Mouse (Mus musculus): ENCODE measurements around the gene Wdr46. TPM values are rescaled to one million over a fixed set of nuclear protein-coding genes. Genes with fewer than 3 reads are reported as not detected.
"Not testable (repeated sequence)": the region's sequence is repeated elsewhere in the genome, so short reads cannot be mapped to it uniquely, and the experiment has no call there.

Wdr46 gene
- polyA plus RNA-seq, 1 experiment from 2014 or later = 19.2 TPM

DNA sequence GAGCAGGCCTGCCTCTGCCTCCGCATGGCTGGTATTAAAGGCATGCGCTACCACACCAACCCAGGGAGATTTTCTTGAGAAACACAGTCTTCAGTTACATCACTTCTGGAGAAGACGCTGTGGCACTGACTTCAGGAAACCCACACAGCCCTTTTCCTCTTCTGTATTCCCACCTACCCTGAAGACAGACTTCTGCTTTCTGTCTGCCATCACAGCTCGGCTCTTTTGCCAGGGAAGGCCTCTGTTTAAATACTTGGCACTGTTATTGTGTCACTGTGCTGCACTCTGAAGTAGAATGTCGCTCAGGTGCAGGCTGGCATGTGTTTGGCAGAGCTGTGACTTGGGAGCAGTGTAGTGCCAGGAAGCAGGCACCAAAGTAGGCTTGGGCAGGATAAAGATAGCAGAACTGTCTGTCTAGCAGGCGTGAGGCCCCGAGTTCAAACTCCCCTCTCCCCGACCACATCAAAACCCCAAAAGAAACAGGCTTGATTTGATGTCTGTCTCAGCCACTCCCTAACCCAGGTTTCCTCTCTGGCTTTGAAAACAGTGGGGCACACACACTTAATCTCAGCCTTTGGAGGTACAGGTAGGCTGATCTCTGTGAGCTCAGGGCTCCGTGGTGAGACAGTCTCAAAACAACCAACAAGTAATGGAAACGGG lies 7.1 kb downstream of the Wdr46 start:
- no peaks in the 10 kb centered on the region for H3K9me3 ChIP-seq (replicated peaks; ENCODE audit: control insufficient read depth, low read length, poor library complexity, severe bottlenecking)
- no peak overlapping the region for H3K9ac ChIP-seq (ENCODE audit: low read depth, low read length)
- no peaks in the 10 kb centered on the region for H3K27me3 ChIP-seq (ENCODE audit: control insufficient read depth, insufficient read depth, low read depth, low read length)
- H3K4me2 ChIP-seq (ENCODE audit: low read length) = no peak overlapping the region
- peaks cover 30% of the 10 kb centered on the region for H3K36me3 ChIP-seq (ENCODE audit: control insufficient read depth, insufficient read depth, low read length)
- 93% methylated on average over 10 of the region's 10 CpGs for WGBS
- no peak for ATAC-seq
- H3K4me3 ChIP-seq (ENCODE audit: low read depth, low read length) = no peak overlapping the region
- no peak overlapping the region for H3K27ac ChIP-seq (ENCODE audit: low read length)
- peaks cover 26% of the 10 kb centered on the region for H3K4me1 ChIP-seq (ENCODE audit: control insufficient read depth, insufficient read depth, low read length)

DNA sequence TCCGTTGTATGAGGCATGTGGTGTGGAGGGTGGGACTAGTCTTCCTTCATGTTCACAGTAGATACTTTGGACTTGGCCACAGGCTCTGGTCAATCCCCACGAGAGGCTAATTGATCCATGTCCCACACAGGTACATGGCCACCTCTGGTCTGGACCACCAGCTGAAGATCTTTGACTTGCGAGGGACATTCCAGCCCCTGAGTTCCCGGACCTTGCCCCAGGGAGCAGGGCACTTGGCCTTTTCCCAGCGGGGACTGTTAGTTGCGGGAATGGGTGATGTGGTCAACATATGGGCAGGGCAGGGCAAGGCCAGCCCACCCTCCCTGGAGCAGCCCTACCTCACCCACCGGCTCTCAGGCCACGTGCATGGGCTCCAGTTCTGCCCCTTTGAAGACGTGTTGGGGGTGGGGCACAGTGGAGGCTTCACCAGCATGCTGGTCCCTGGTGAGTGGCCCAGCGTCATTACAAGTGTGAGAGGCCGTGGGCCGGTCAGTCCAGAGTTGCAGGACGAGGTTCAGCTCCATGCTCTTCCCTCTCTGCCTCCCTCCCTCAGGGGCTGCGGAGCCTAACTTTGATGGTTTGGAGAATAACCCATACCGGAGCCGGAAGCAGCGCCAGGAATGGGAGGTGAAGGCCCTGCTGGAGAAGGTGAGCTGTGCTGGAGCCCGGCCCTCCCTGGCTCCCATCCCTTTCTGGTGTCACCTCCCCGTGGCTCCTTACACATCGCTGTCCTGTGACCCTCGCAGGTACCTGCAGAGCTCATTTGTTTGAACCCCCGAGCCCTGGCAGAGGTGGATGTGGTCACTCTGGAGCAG lies 7.8 kb downstream of the Wdr46 start:
- no peak overlapping the region for H3K4me2 ChIP-seq (ENCODE audit: low read length)
- no peak overlapping the region for H3K4me3 ChIP-seq (ENCODE audit: low read depth, low read length)
- 87% methylated on average over 22 of the region's 22 CpGs for WGBS
- no peaks in the 10 kb centered on the region for H3K9me3 ChIP-seq (replicated peaks; ENCODE audit: control insufficient read depth, low read length, poor library complexity, severe bottlenecking)
- no peak overlapping the region for H3K9ac ChIP-seq (ENCODE audit: low read depth, low read length)
- peaks cover 34% of the 10 kb centered on the region for H3K36me3 ChIP-seq (ENCODE audit: control insufficient read depth, insufficient read depth, low read length)
- no peaks in the 10 kb centered on the region for H3K27me3 ChIP-seq (ENCODE audit: control insufficient read depth, insufficient read depth, low read depth, low read length)
- peaks cover 34% of the 10 kb centered on the region for H3K4me1 ChIP-seq (ENCODE audit: control insufficient read depth, insufficient read depth, low read length)
- no peak for ATAC-seq
- H3K27ac ChIP-seq (ENCODE audit: low read length) = no peak overlapping the region

DNA sequence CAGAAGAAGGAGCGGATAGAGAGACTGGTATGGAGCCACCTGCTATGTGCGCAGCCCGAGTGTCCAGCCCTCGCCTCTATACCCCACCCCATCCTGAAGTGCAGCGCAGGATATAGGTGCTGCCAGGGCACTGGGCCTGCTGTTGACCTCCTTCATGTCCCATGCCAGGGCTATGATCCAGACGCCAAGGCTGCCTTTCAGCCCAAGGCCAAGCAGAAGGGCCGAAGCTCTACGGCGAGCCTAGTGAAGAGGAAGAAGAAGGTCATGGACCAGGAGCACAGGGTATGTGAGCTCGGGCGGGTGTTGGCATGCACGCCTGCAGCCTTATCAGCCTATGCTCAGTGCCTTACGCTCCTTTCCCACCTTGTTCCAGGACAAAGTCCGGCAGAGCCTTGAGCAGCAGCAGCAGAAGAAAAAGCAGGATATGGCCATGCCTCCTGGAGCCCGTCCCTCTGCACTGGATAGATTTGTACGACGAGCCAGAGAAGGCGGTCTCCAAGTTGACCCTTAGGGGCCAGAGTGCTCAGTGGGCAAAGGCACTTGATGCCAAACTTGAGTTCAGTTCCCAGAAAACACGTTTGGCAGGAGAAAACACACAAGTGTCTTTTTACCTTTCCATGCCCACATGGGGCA lies 8.6 kb downstream of the Wdr46 start:
- peaks cover 29% of the 10 kb centered on the region for H3K36me3 ChIP-seq (ENCODE audit: control insufficient read depth, insufficient read depth, low read length)
- no peaks in the 10 kb centered on the region for H3K27me3 ChIP-seq (ENCODE audit: control insufficient read depth, insufficient read depth, low read depth, low read length)
- WGBS = 87% methylated on average over 19 of the region's 19 CpGs
- H3K9ac ChIP-seq (ENCODE audit: low read depth, low read length) = no peak overlapping the region
- H3K9me3 ChIP-seq (replicated peaks; ENCODE audit: control insufficient read depth, low read length, poor library complexity, severe bottlenecking) = no peaks in the 10 kb centered on the region
- no peak overlapping the region for H3K27ac ChIP-seq (ENCODE audit: low read length)
- peaks cover 40% of the 10 kb centered on the region for H3K4me1 ChIP-seq (ENCODE audit: control insufficient read depth, insufficient read depth, low read length)
- ATAC-seq = no peak
- H3K4me2 ChIP-seq (ENCODE audit: low read length) = no peak overlapping the region; the same call in 1 of the 2 replicates
- no peak overlapping the region for H3K4me3 ChIP-seq (ENCODE audit: low read depth, low read length)

DNA sequence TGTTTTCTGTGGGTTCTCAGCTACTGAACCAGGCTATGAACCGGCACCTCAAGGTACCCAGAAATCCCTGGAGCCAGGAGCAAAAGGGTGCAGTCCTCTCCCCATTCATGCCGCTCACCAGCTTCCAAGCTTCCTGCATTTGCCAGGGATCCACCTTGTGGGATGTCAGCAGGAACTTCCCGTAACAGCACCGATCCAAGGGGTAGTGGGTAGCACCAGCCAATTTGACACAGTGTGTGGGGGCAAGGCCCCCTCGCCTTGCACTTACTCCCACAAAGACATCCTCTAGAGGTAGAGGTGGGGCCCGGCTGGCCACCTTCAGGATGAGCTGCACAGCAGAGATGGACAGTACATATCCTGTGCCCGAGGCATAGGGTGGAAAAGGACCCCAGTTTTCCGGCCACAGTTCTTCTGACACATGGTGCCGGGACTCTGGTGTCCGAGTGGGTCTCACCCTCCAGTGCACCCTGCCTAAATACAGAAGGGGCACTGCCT lies 9.7 kb downstream of the Wdr46 start:
- Histone ChIP-seq H3K27ac (ENCODE audit: low read length) (no peak overlapping the region; the same call in 1 of the 2 replicates), H3K4me3 (ENCODE audit: low read depth, low read length) (peak overlapping the region; percentile 60), H3K36me3 (ENCODE audit: control insufficient read depth, insufficient read depth, low read length) (peaks cover 22% of the 10 kb centered on the region; the same call in 1 of the 2 replicates), H3K4me1 (ENCODE audit: control insufficient read depth, insufficient read depth, low read length) (peaks cover 48% of the 10 kb centered on the region), H3K4me2 (ENCODE audit: low read length) (peak overlapping the region; percentile 94), H3K9me3 (replicated peaks; ENCODE audit: control insufficient read depth, low read length, poor library complexity, severe bottlenecking) (no peaks in the 10 kb centered on the region), H3K9ac (ENCODE audit: low read depth, low read length) (peak overlapping the region; percentile 84), H3K27me3 (ENCODE audit: control insufficient read depth, insufficient read depth, low read depth, low read length) (no peaks in the 10 kb centered on the region)
- ATAC-seq = no peak
- WGBS = 72% methylated on average over 10 of the region's 10 CpGs

DNA sequence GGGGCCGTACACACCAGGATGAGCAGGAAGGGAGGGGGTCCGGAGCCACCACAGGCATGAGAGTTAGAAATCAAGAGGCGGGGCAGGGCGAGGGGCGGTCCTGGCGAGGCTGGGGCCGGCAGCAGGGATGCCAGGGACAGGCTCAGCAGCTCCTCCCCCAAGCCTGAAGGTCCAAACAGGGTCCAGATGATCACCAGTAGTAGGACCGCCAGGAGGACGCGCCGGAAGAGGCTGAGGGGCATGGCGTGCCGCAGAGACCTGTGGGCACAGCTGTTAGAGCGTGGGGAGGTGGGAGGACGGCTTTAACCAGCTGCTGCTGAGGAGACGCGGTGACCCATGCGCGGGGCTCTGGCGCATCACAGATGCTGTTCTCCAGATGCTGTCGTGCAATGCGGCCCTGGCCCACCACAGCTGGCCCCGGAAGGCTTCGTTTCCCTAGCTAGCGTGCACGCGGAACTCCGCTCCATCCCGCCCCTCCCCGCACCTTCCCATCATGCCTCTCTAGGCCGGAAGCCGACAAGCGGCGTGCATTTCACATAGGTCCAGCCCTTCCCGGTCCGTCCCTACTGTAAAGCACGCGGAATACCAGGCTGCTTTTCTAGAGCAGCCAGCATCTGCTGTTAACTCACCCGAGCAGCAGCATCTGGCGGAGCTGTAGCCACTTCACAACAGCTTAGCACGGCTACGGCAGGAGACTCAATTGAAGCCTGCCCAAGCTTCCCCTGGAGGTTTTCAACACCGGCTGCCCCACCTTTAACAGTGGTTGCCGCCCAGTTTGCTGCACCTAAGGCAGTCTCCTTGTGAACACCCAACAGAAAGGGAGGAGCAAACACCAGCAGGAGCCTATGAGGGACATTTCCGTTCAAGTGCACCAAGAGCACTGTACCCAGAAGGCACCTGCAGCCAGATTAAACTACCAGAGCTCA lies 10.8 kb downstream of the Wdr46 start, which contains the start of gene B3galt4:
Gene B3galt4 (minus strand): TSS at position 468 of the 926 bp plus-strand sequence.
- Histone ChIP-seq H3K36me3 (ENCODE audit: control insufficient read depth, insufficient read depth, low read length) (peaks cover 16% of the 10 kb centered on the region; the same call in 1 of the 2 replicates), H3K27ac (ENCODE audit: low read length) (peak within 1 kb of the TSS; percentile 89), H3K9ac (ENCODE audit: low read depth, low read length) (peak within 1 kb of the TSS; percentile 84), H3K4me3 (ENCODE audit: low read depth, low read length) (peak within 1 kb of the TSS; percentile 60), H3K4me2 (ENCODE audit: low read length) (peak within 1 kb of the TSS; percentile 94), H3K4me1 (ENCODE audit: control insufficient read depth, insufficient read depth, low read length) (peaks cover 49% of the 10 kb centered on the region), H3K9me3 (replicated peaks; ENCODE audit: control insufficient read depth, low read length, poor library complexity, severe bottlenecking) (no peaks in the 10 kb centered on the region), H3K27me3 (ENCODE audit: control insufficient read depth, insufficient read depth, low read depth, low read length) (no peaks in the 10 kb centered on the region)
- ATAC-seq = peak; percentile 79
- WGBS = 1% methylated on average over 45 of the region's 45 CpGs

DNA sequence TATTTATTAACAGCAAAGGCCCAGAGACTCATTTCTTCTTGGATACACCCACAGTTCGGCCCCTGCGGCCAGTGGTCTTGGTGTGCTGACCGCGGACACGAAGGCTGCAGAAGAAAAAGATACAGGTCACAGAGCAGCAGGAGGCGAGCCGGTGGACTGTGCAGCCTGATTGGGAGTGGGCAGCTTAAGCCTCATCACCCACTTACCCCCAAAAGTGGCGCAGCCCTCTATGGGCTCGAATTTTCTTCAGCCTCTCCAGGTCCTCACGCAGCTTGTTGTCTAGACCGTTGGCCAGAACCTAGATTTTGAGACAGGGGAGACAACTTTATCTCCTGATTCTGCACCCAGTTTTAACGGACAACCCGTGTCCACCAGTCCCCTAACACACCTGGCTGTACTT lies 11.6 kb downstream of the Wdr46 start:
- Histone ChIP-seq H3K36me3 (ENCODE audit: control insufficient read depth, insufficient read depth, low read length) (peaks cover 15% of the 10 kb centered on the region; the same call in 1 of the 2 replicates), H3K4me1 (ENCODE audit: control insufficient read depth, insufficient read depth, low read length) (peaks cover 56% of the 10 kb centered on the region), H3K4me2 (ENCODE audit: low read length) (peak overlapping the region; percentile 94)
- not testable (repeated sequence) for H3K4me3 ChIP-seq (ENCODE audit: low read depth, low read length); H3K27me3 ChIP-seq (ENCODE audit: control insufficient read depth, insufficient read depth, low read depth, low read length); ATAC-seq; H3K9ac ChIP-seq (ENCODE audit: low read depth, low read length); H3K9me3 ChIP-seq (replicated peaks; ENCODE audit: control insufficient read depth, low read length, poor library complexity, severe bottlenecking); H3K27ac ChIP-seq (ENCODE audit: low read length)
- 73% methylated on average over 13 of the region's 13 CpGs for WGBS

DNA sequence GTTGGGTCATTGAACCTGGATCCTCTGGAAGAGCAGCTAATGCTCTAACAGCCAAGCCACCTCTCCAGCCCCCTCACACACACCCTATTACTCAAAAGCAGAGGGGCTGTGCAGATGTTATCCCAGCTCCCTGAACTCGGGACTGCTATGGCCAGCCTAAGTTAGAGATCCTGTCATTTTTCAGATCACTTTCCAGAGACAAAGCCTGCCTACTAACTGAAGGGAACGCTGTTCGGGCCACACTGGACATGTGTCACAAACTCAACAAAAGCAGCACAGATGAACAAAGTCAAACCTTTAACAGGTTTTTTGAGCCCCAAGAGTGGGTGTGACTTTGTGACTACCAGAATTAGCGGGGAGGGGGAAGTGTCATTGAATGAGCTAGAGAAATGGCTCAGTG lies 12.4 kb downstream of the Wdr46 start:
- 87% methylated on average over 4 of the region's 4 CpGs for WGBS
- Histone ChIP-seq H3K27ac (ENCODE audit: low read length) (no peak overlapping the region), H3K9me3 (replicated peaks; ENCODE audit: control insufficient read depth, low read length, poor library complexity, severe bottlenecking) (no peaks in the 10 kb centered on the region), H3K4me2 (ENCODE audit: low read length) (no peak overlapping the region), H3K4me1 (ENCODE audit: control insufficient read depth, insufficient read depth, low read length) (peaks cover 57% of the 10 kb centered on the region), H3K9ac (ENCODE audit: low read depth, low read length) (0 out of 2 replicates have a peak overlapping the region, but pooled peaks have one; percentile 11), H3K27me3 (ENCODE audit: control insufficient read depth, insufficient read depth, low read depth, low read length) (no peaks in the 10 kb centered on the region), H3K4me3 (ENCODE audit: low read depth, low read length) (no peak overlapping the region), H3K36me3 (ENCODE audit: control insufficient read depth, insufficient read depth, low read length) (peaks cover 15% of the 10 kb centered on the region; the same call in 1 of the 2 replicates)
- ATAC-seq = no peak

DNA sequence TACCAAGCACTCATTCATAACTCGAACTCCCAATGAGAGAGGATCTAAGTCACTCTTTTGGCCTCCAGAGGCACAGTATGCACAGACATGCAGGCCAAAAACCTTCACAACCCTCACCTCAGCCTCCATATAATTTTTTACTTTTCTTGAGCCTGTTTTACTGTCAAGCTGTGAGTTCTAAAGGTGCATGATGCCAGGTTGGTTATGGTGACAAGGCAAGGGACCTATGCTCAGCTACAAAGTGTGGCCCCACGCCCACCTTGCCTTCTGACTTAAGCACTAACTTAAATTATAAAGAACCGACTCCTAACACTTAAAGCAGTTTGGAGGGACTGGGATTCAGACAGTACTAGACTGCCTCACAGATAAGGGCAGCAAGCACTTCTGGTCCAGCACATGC lies 12.8 kb downstream of the Wdr46 start:
- no peak overlapping the region for H3K27ac ChIP-seq (ENCODE audit: low read length)
- no peaks in the 10 kb centered on the region for H3K27me3 ChIP-seq (ENCODE audit: control insufficient read depth, insufficient read depth, low read depth, low read length)
- ATAC-seq = no peak
- H3K9me3 ChIP-seq (replicated peaks; ENCODE audit: control insufficient read depth, low read length, poor library complexity, severe bottlenecking) = no peaks in the 10 kb centered on the region
- 83% methylated on average over 3 of the region's 3 CpGs for WGBS
- no peak overlapping the region for H3K9ac ChIP-seq (ENCODE audit: low read depth, low read length)
- H3K4me1 ChIP-seq (ENCODE audit: control insufficient read depth, insufficient read depth, low read length) = peaks cover 57% of the 10 kb centered on the region
- H3K36me3 ChIP-seq (ENCODE audit: control insufficient read depth, insufficient read depth, low read length) = peaks cover 13% of the 10 kb centered on the region; the same call in 1 of the 2 replicates
- H3K4me3 ChIP-seq (ENCODE audit: low read depth, low read length) = no peak overlapping the region
- no peak overlapping the region for H3K4me2 ChIP-seq (ENCODE audit: low read length)
